Mouse (Mus musculus) spleen, adult 2 months (tissue): Measurements from ENCODE around the gene Cyp2d22. TPM values are rescaled to one million over a fixed set of nuclear protein-coding genes. Genes with fewer than 3 reads are reported as not detected.

Experiments used
- DNase-seq, 2 experiments: peaks; one replicate each; pipeline versions ENCODE4 v3.0.0 to v3.0.0-alpha.2; 2012 to 2021; ENCODE audit warnings: low spot score in 2 of 2, low read depth in 1 of 2
- H3K27ac ChIP-seq: fragments of 200-500 bp; 2 replicates; pipeline ENCODE4 v1.5.1; 2012; ENCODE audit warnings: low read length, inconsistent platforms; ENCODE audit not compliant: insufficient read depth
- H3K27me3 ChIP-seq: fragments of 200-500 bp; 2 replicates; pipeline ENCODE4 v1.6.1; 2012; ENCODE audit warnings: mild to moderate bottlenecking, moderate library complexity, low read length, inconsistent platforms; ENCODE audit not compliant: control insufficient read depth, insufficient read depth
- H3K36me3 ChIP-seq: fragments of 200-500 bp; 2 replicates; pipeline ENCODE4 v1.6.1; 2012; ENCODE audit warnings: mild to moderate bottlenecking, low read length, inconsistent platforms; ENCODE audit not compliant: control insufficient read depth, insufficient read depth
- H3K4me1 ChIP-seq: fragments of 200-500 bp; 2 replicates; pipeline ENCODE4 v1.6.1; 2011; ENCODE audit warnings: inconsistent platforms; ENCODE audit not compliant: control insufficient read depth, insufficient read depth, insufficient read length
- H3K4me3 ChIP-seq: fragments of 200-500 bp; 2 replicates; pipeline ENCODE4 v1.5.1; 2011; ENCODE audit warnings: mild to moderate bottlenecking, inconsistent platforms; ENCODE audit not compliant: insufficient read depth, insufficient read length; ENCODE audit errors: extremely low read depth
- CTCF ChIP-seq: fragments of 200-500 bp; IDR thresholded peaks from 2 replicates; pipeline ENCODE4 v1.5.1; 2011; ENCODE audit warnings: mild to moderate bottlenecking, inconsistent platforms; ENCODE audit not compliant: insufficient read depth, insufficient read length, insufficient replicate concordance; ENCODE audit errors: extremely low read depth
- POLR2A ChIP-seq: fragments of 200-500 bp; IDR thresholded peaks from 2 replicates; pipeline ENCODE4 v1.6.1; 2011; ENCODE audit warnings: low read depth, low read length, inconsistent platforms
- WGBS: fragments of 180-500 bp; shearing (Covaris S2); methylation state at CpG from one replicate; pipeline ENCODE4 v1.1.7; 2018; 5-methylcytosine and 5-hydroxymethylcytosine counted together
- polyA plus RNA-seq: library from polyadenylated mRNA; depleted of rRNA; stranded (reverse); fragments of >200 nt; gene quantifications from 2 replicates; pipeline ENCODE4 v1.2.3, GENCODE M21; 2012

The Cyp2d22 gene
- polyA plus RNA-seq, 1 experiment = 11.3 TPM

- peaks cover 9% of the 10 kb centered on the region for H3K4me1 ChIP-seq
- WGBS = under 1% methylated on average over 51 of the region's 51 CpGs
- peak overlapping the region; percentile 95 for H3K27ac ChIP-seq
- TF ChIP-seq POLR2A (peak; percentile 71), CTCF (no peak)
- peak; percentile 97 to 99 for DNase-seq
- H3K36me3 ChIP-seq = peaks cover 15% of the 10 kb centered on the region
- H3K27me3 ChIP-seq = no peaks in the 10 kb centered on the region
- H3K4me3 ChIP-seq = peak overlapping the region; percentile 88
Measured at GRCm38 (mm10) chr15:82345820-82346470, 34.1 kb downstream of the Cyp2d22 start.

DNA sequence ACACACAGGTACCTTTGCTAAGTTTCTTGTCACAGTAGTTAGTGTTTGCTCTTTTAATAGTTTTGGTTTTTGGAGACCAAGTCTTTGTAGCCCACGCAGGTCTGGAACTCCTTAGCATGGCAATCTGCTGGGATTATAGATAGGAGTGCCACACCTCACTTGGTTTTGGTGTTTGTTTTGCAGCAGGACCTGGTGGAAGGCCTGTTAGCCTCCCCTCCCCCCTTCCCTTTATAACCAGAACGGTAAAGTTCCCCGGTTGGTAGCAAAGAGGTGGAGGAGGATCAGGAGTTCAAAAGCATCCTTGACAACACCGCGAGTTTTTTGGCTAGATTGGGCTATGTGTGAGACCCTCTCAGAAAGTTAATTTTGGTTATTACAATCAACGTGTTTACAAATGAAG lies 35.1 kb downstream of the Cyp2d22 start:
- H3K27me3 ChIP-seq = no peaks in the 10 kb centered on the region
- H3K36me3 ChIP-seq = peaks cover 15% of the 10 kb centered on the region
- H3K4me3 ChIP-seq = no peak overlapping the region
- TF ChIP-seq CTCF = no peak
- no peak for TF ChIP-seq POLR2A
- WGBS = 84% methylated on average over 6 of the region's 6 CpGs
- no peak overlapping the region for H3K27ac ChIP-seq
- peaks cover 9% of the 10 kb centered on the region for H3K4me1 ChIP-seq
- no peak for DNase-seq

DNA sequence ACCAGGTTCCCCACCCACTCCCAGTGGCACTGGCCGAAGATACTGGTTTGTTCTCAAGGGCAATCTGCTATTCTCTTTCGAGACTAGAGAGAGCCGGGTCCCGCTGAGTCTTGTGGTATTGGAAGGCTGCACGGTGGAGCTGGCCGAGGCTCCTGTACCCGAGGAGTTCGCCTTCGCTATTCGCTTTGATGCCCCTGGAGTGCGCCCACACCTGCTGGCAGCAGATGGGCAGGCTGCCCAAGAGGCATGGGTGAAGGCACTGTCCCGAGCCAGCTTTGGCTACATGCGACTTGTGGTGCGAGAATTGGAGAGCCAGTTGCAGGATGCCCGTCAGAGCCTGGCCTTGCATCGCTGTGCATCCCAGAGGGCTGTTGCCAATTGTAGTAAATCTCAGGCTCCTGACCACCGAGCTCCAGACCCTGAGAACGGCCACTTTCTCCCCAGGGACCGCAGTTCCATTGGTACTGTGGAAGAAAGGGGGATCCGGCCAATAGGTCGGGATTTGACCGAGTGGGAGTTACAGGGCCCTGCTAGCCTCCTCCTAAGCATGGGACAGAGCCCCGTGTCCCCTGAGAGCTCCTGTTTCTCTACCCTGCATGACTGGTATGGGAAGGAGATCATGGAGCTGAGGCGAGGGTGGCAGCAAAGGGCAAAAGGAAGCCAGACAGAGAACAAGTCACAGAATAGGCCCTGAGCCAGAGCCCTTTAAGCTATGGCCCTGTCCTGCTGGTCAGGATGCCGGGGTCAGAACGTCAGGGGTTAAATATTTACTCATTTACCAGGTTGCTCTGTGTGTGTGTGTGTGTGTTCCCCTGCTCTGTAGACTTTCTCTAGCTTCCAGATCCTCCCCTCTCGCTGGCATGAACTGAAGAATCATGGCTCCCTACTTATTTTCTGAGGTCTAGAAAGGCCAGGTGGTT lies 36.4 kb downstream of the Cyp2d22 start:
- Histone ChIP-seq H3K36me3 (peaks cover 3% of the 10 kb centered on the region), H3K4me3 (no peak overlapping the region), H3K4me1 (peaks cover 9% of the 10 kb centered on the region), H3K27ac (no peak overlapping the region), H3K27me3 (no peaks in the 10 kb centered on the region)
- 90% methylated on average over 27 of the region's 27 CpGs for WGBS
- DNase-seq = no peak
- TF ChIP-seq CTCF = no peak
- no peak for TF ChIP-seq POLR2A

GRCm38 (mm10) chr15:82342543-82342935 lies 37.5 kb downstream of the Cyp2d22 start:
- no peak overlapping the region for H3K4me3 ChIP-seq
- H3K4me1 ChIP-seq = peaks cover 12% of the 10 kb centered on the region
- H3K36me3 ChIP-seq = no peaks in the 10 kb centered on the region
- H3K27ac ChIP-seq = peak overlapping the region; percentile 71; the same call in 1 of the 2 replicates
- no peak for DNase-seq
- 81% methylated on average over 5 of the region's 5 CpGs for WGBS
- H3K27me3 ChIP-seq = no peaks in the 10 kb centered on the region
- TF ChIP-seq POLR2A = no peak
- no peak for TF ChIP-seq CTCF

GRCm38 (mm10) chr15:82341675-82342542 lies 38.2 kb downstream of the Cyp2d22 start:
- TF ChIP-seq POLR2A (no peak), CTCF (no peak)
- Histone ChIP-seq H3K36me3 (no peaks in the 10 kb centered on the region), H3K27ac (peak overlapping the region; percentile 71), H3K27me3 (no peaks in the 10 kb centered on the region), H3K4me1 (peaks cover 8% of the 10 kb centered on the region), H3K4me3 (peak overlapping the region; percentile 49; the same call in 1 of the 2 replicates)
- 27% methylated on average over 15 of the region's 15 CpGs for WGBS
- DNase-seq = no peak

GRCm38 (mm10) chr15:82341036-82341501 lies 39.0 kb downstream of the Cyp2d22 start:
- peaks cover 8% of the 10 kb centered on the region for H3K4me1 ChIP-seq
- no peaks in the 10 kb centered on the region for H3K27me3 ChIP-seq
- H3K36me3 ChIP-seq = 0 out of 2 replicates have a peak, but pooled peaks cover 2% of the 10 kb centered on the region
- no peak for TF ChIP-seq CTCF
- no peak for TF ChIP-seq POLR2A
- DNase-seq = no peak
- H3K27ac ChIP-seq = peak overlapping the region; percentile 72
- 6% methylated on average over 40 of the region's 40 CpGs for WGBS
- peak overlapping the region; percentile 49 for H3K4me3 ChIP-seq
